ENCODE assay signal across 8 mouse cellular contexts in the genomic region with DNA sequence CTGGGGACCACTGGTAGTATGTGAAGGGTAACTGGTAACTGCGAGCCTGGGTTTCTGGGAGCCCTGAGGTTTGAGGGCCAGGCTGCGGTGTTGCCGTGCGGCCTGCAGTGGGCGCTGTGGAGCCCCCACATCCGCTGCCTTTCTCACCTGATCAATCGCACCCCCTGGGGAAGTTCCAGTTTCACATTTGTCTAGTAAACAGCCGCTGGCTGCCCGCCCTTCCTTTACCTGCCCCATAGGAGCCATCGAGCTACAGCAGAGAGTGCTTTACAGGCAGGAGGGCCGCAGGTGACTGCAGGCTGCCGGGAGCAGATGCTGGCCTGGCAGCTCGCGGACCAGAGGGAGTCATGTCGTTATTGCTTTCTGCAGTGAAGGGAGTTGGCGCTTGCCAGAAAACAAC.
DNase-seq lines count a peak whose midpoint lies in the region; ATAC-seq and TF ChIP-seq lines count a peak whose summit lies in the region.

No protein-coding gene starts in this region.

- intact Hi-C loops in left cerebral cortex, postnatal 4 days (cut with DNase I) = no loop called here

- H3K27me3 ChIP-seq in intestine, embryonic 15.5 days (replicated peaks) = 0 out of 2 replicates have a peak, but pooled peaks cover 3% of the 10 kb centered on the region
- H3K27me3 ChIP-seq in small intestine, adult 2 months (ENCODE audit: control insufficient read depth, insufficient read depth, low read length) = no peaks in the 10 kb centered on the region

- 8% methylated on average over 16 of the region's 16 CpGs for WGBS in intestine, embryonic 15.5 days
- 4% methylated on average over 16 of the region's 16 CpGs for WGBS in small intestine, adult 2 months

- no peaks in the 10 kb centered on the region for H3K36me3 ChIP-seq in intestine, embryonic 15.5 days
- no peaks in the 10 kb centered on the region for H3K36me3 ChIP-seq in small intestine, adult 2 months (ENCODE audit: control insufficient read depth, insufficient read depth, low read length)

- peak; percentile 30 for DNase-seq in adrenal gland, adult 8-10 months
- DNase-seq in gastrocnemius, postnatal 4 days (ENCODE audit: low spot score in 2 of 2) = peak; percentile 35 to 57
- DNase-seq in left cerebral cortex, postnatal 4 days = peak; percentile 65
- DNase-seq in mesoderm, embryonic 11.5 days (ENCODE audit: low read depth, low spot score) = peak; percentile 66

- no peak for TF ChIP-seq POLR2A in cortical plate, adult 2 months (IDR thresholded peaks at IDR 0.05; ENCODE audit: extremely low read depth, insufficient read depth, low read length)
- TF ChIP-seq POLR2A in small intestine, adult 2 months (IDR thresholded peaks at IDR 0.05; ENCODE audit: low read depth, low read length) = no peak

- H3K9ac ChIP-seq in intestine, embryonic 15.5 days = peak overlapping the region; percentile 42; the same call in 1 of the 2 replicates

- no peaks in the 10 kb centered on the region for H3K4me1 ChIP-seq in cortical plate, adult 2 months (ENCODE audit: control insufficient read depth, insufficient read depth, low read length)
- 0 out of 2 replicates have a peak, but pooled peaks cover 3% of the 10 kb centered on the region for H3K4me1 ChIP-seq in intestine, embryonic 15.5 days (replicated peaks)
- peaks cover 2% of the 10 kb centered on the region; the same call in 1 of the 2 replicates for H3K4me1 ChIP-seq in small intestine, adult 2 months (ENCODE audit: control insufficient read depth, insufficient read depth, insufficient read length, low read length)

- peak overlapping the region; percentile 70 for H3K4me2 ChIP-seq in intestine, embryonic 15.5 days (replicated peaks)

- no peak overlapping the region; the same call in 1 of the 2 replicates for H3K4me3 ChIP-seq in cortical plate, adult 2 months (ENCODE audit: insufficient read depth, low read length)
- H3K4me3 ChIP-seq in intestine, embryonic 15.5 days (replicated peaks) = peak overlapping the region; percentile 31
- peak overlapping the region; percentile 56 for H3K4me3 ChIP-seq in small intestine, adult 2 months (ENCODE audit: low read depth, low read length)

- no peak overlapping the region for H3K27ac ChIP-seq in cortical plate, adult 2 months (ENCODE audit: insufficient read depth, low read length)
- H3K27ac ChIP-seq in intestine, embryonic 15.5 days = no peak overlapping the region
- H3K27ac ChIP-seq in small intestine, adult 2 months (ENCODE audit: insufficient read depth, low read depth, low read length) = no peak overlapping the region

- peak; percentile 59; the same call in 1 of the 2 replicates for ATAC-seq in intestine, embryonic 15.5 days
- ATAC-seq in erythroid progenitor cell, adult 5-6 weeks (replicated peaks; ENCODE audit: low FRiP score, poor library complexity, severe bottlenecking) = no peak

- H3K9me3 ChIP-seq in intestine, embryonic 15.5 days = no peaks in the 10 kb centered on the region

- TF ChIP-seq CTCF in cortical plate, adult 2 months (IDR thresholded peaks at IDR 0.05; ENCODE audit: extremely low read depth, insufficient read depth, low read length) = peak; percentile 57
- TF ChIP-seq CTCF in small intestine, adult 2 months (IDR thresholded peaks at IDR 0.05; ENCODE audit: extremely low read depth, insufficient read length, insufficient replicate concordance, low read depth, low read length) = peak; percentile 93
